Mouse (Mus musculus) adrenal gland, adult 18-20 months (tissue): ENCODE measurements around the gene Dcdc2b. TPM values are rescaled to one million over a fixed set of nuclear protein-coding genes. Genes with fewer than 3 reads are reported as not detected.

Experiments
- DNase-seq, 2 experiments: peaks; one replicate each; pipeline ENCODE4 v3.0.0; 2021 to 2022; ENCODE audit warnings: low spot score in 2 of 2
- total RNA-seq, 2 experiments: library from RNA; stranded (reverse); gene quantifications; 1 replicate in 1 of 2; 2 replicates in 1 of 2; pipeline ENCODE4 v1.2.3; 2021

Gene Dcdc2b
- total RNA-seq, 2 experiments from 2014 or later = 1.5 to 1.7 TPM

- no peak for DNase-seq
These were observed 31.8 kb downstream of the Dcdc2b start for GRCm38 (mm10) chr4:129582251-129582650.

GRCm38 (mm10) chr4:129580347-129580746, 33.7 kb downstream of the Dcdc2b start:
- DNase-seq = no peak

GRCm38 (mm10) chr4:129578466-129578865, 35.6 kb downstream of the Dcdc2b start, which contains the start of gene Fam167b:
TSS of gene Fam167b (minus strand) at chr4:129578549.
- DNase-seq = no peak

GRCm38 (mm10) chr4:129577688-129578087, 36.4 kb downstream of the Dcdc2b start:
- DNase-seq = no peak

- peak; percentile 71 to 73 for DNase-seq
These were observed 37.1 kb downstream of the Dcdc2b start for GRCm38 (mm10) chr4:129576863-129577491.

GRCm38 (mm10) chr4:129575171-129575844, 38.7 kb downstream of the Dcdc2b start:
- no peak for DNase-seq

- DNase-seq = no peak
These were observed 40.6 kb downstream of the Dcdc2b start, which contains the start of gene Lck for GRCm38 (mm10) chr4:129573430-129573829. TSS of gene Lck (minus strand) at chr4:129573641.

- DNase-seq = no peak
These were observed 41.0 kb downstream of the Dcdc2b start for GRCm38 (mm10) chr4:129573093-129573370.

- no peak for DNase-seq
These were observed 41.6 kb downstream of the Dcdc2b start for GRCm38 (mm10) chr4:129572236-129573092.

GRCm38 (mm10) chr4:129571551-129572084, 42.4 kb downstream of the Dcdc2b start:
- no peak for DNase-seq

- DNase-seq = no peak
These were observed 44.0 kb downstream of the Dcdc2b start for GRCm38 (mm10) chr4:129570028-129570427.

GRCm38 (mm10) chr4:129568366-129568765, 45.7 kb downstream of the Dcdc2b start:
- DNase-seq = no peak

- no peak for DNase-seq
These were observed 48.9 kb downstream of the Dcdc2b start for GRCm38 (mm10) chr4:129565139-129565538.

GRCm38 (mm10) chr4:129563718-129564117, 50.3 kb downstream of the Dcdc2b start:
- no peak for DNase-seq

- no peak for DNase-seq
These were observed 52.9 kb downstream of the Dcdc2b start for GRCm38 (mm10) chr4:129561184-129561583.

Other genes with a start within 250 kb of the Dcdc2b start
- 1 to 10 TPM; 2.7 to 3.7 TPM for gene Zbtb8a, start 236.1 kb downstream of the Dcdc2b start, total RNA-seq
- gene Zbtb8b, start 173.4 kb downstream of the Dcdc2b start, total RNA-seq = under 1 TPM; 0.13 to 0.45 TPM
- gene Bsdc1, start 152.7 kb downstream of the Dcdc2b start, total RNA-seq = 10 to 100 TPM; 56.8 to 71.5 TPM
- not detected for gene Tssk3, start 123.2 kb downstream of the Dcdc2b start, total RNA-seq
- gene Fam229a, start 123.1 kb downstream of the Dcdc2b start, total RNA-seq = not detected
- 10 to 100 TPM; 29.3 to 30.4 TPM for gene Marcksl1, start 100.7 kb downstream of the Dcdc2b start, total RNA-seq
- gene Hdac1, start 71.5 kb downstream of the Dcdc2b start, total RNA-seq = 10 to 100 TPM; 38.9 to 48.2 TPM
- 1 to 10 TPM; 1.8 to 2.3 TPM for gene Lck, start 40.6 kb downstream of the Dcdc2b start, total RNA-seq
- gene Fam167b, start 35.7 kb downstream of the Dcdc2b start, total RNA-seq = 10 to 100 TPM; 28.2 to 31.4 TPM
- gene Eif3i, start 13.6 kb downstream of the Dcdc2b start, total RNA-seq = 100 to 1,000 TPM; 174 to 175 TPM
- gene Tmem234, start 13.6 kb downstream of the Dcdc2b start, total RNA-seq = 100 to 1,000 TPM in 1 of 2 experiments, 10 to 100 TPM in 1; 84.9 to 105 TPM
- gene Iqcc, start 4.8 kb upstream of the Dcdc2b start, total RNA-seq = 10 to 100 TPM; 27.0 to 28.6 TPM
- gene Ccdc28b, start 9.7 kb upstream of the Dcdc2b start, total RNA-seq = 10 to 100 TPM; 29.6 to 35.8 TPM
- 10 to 100 TPM; 63.5 to 69.2 TPM for gene Txlna, start 26.8 kb upstream of the Dcdc2b start, total RNA-seq
- 10 to 100 TPM; 92.4 to 96.3 TPM for gene Kpna6, start 58.5 kb upstream of the Dcdc2b start, total RNA-seq
- gene Tmem39b, start 82.6 kb upstream of the Dcdc2b start, total RNA-seq = 10 to 100 TPM; 11.7 to 13.0 TPM
- gene Khdrbs1, start 128.0 kb upstream of the Dcdc2b start, total RNA-seq = 10 to 100 TPM; 53.5 to 72.4 TPM
- 100 to 1,000 TPM; 291 to 386 TPM for gene Ptp4a2, start 197.0 kb upstream of the Dcdc2b start, total RNA-seq